In the genomic region with DNA sequence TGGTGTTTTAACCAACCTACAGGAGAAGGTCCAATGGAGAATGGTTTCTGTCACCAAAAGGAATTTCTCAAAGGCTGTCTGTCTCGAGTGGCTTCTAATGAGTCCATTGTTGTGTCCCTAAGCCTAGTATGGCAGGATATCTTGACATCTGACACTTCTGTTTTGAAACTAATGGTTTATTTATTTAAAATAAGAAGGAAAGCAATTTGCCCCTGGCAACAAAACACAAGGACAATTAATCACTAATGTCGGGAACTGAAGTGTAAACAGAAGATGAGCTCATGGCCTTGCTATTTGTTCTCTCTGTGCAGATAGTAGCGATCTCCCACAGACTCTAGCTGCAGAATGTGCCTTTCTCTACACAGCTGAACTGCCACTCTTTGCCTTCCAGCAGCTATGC, we compare ENCODE assay signal across 8 mouse cellular contexts. TPM values are rescaled to one million over a fixed set of nuclear protein-coding genes. Genes with fewer than 3 reads are reported as not detected.
DNase-seq lines count a peak whose midpoint lies in the region; ATAC-seq lines count a peak whose summit lies in the region.

No protein-coding gene starts in this region.

- peak overlapping the region; percentile 66; the same call in 1 of the 2 replicates for H3K27ac ChIP-seq in hindbrain, embryonic 12.5 days
- H3K27ac ChIP-seq in hindbrain, embryonic 10.5 days, result no peak overlapping the region
- peak overlapping the region; percentile 28 to 82 for H3K27ac ChIP-seq in heart, embryonic 14.5 days (replicated peaks in 1 of 2; ENCODE audit: control insufficient read depth in 1 of 2, insufficient read depth in 1 of 2, low read depth in 2 of 2, low read length in 2 of 2)
- H3K27ac ChIP-seq in lung, embryonic 15.5 days, result peak overlapping the region; percentile 34

- no peak overlapping the region for H3K9ac ChIP-seq in hindbrain, embryonic 12.5 days
- H3K9ac ChIP-seq in heart, embryonic 14.5 days (ENCODE audit: low read length), result no peak overlapping the region
- H3K9ac ChIP-seq in lung, embryonic 15.5 days, result no peak overlapping the region

- peak; percentile 64 for ATAC-seq in hindbrain, embryonic 12.5 days (ENCODE audit: low FRiP score)
- ATAC-seq in heart, embryonic 14.5 days (ENCODE audit: insufficient number of reproducible peaks, insufficient read depth, low FRiP score, low read depth), result no peak
- peak; percentile 85; the same call in 1 of the 2 replicates for ATAC-seq in lung, embryonic 15.5 days (ENCODE audit: borderline replicate concordance, extremely low read depth, low FRiP score, low TSS enrichment)
- ATAC-seq in inflammation-experienced regulatory T-cells, adult 6 months, result no peak
- ATAC-seq in cerebellum, adult (ENCODE audit: insufficient number of reproducible peaks, low FRiP score, low TSS enrichment), result no peak

- H3K4me3 ChIP-seq in hindbrain, embryonic 12.5 days, result no peak overlapping the region
- no peak overlapping the region for H3K4me3 ChIP-seq in hindbrain, embryonic 10.5 days
- no peak overlapping the region for H3K4me3 ChIP-seq in heart, embryonic 14.5 days (ENCODE audit: control insufficient read depth in 1 of 2, insufficient read depth in 1 of 2, low read depth in 1 of 2, low read length in 2 of 2)
- no peak overlapping the region for H3K4me3 ChIP-seq in lung, embryonic 15.5 days

- H3K27me3 ChIP-seq in hindbrain, embryonic 12.5 days, result no peaks in the 10 kb centered on the region; the same call in 1 of the 2 replicates
- peaks cover 52% of the 10 kb centered on the region for H3K27me3 ChIP-seq in hindbrain, embryonic 10.5 days (ENCODE audit: insufficient read depth, poor library complexity, severe bottlenecking)
- no peaks in the 10 kb centered on the region for H3K27me3 ChIP-seq in heart, embryonic 14.5 days (ENCODE audit: control insufficient read depth, insufficient read depth, low read length)
- no peaks in the 10 kb centered on the region for H3K27me3 ChIP-seq in lung, embryonic 15.5 days

- intact Hi-C loops in left cerebral cortex, postnatal 14 days (cut with DNase I), result no loop called here

- no peaks in the 10 kb centered on the region for H3K9me3 ChIP-seq in hindbrain, embryonic 12.5 days (replicated peaks)
- H3K9me3 ChIP-seq in hindbrain, embryonic 10.5 days, result no peaks in the 10 kb centered on the region
- no peaks in the 10 kb centered on the region for H3K9me3 ChIP-seq in heart, embryonic 14.5 days (ENCODE audit: control insufficient read depth, low read length)
- H3K9me3 ChIP-seq in lung, embryonic 15.5 days, result no peaks in the 10 kb centered on the region

- peaks cover 18% of the 10 kb centered on the region for H3K36me3 ChIP-seq in hindbrain, embryonic 12.5 days
- no peaks in the 10 kb centered on the region for H3K36me3 ChIP-seq in hindbrain, embryonic 10.5 days
- peaks cover 9% of the 10 kb centered on the region; the same call in 1 of the 2 replicates for H3K36me3 ChIP-seq in heart, embryonic 14.5 days (ENCODE audit: control insufficient read depth, insufficient read depth, low read length)
- no peaks in the 10 kb centered on the region for H3K36me3 ChIP-seq in lung, embryonic 15.5 days

- DNase-seq in hindbrain, embryonic 10.5 days (ENCODE audit: low spot score), result no peak
- peak; percentile 78 for DNase-seq in adipocyte (ENCODE audit: low spot score)
- no peak for DNase-seq in left cerebral cortex, postnatal 14 days (ENCODE audit: low spot score in 2 of 2)

- H3K4me1 ChIP-seq in hindbrain, embryonic 12.5 days, result peaks cover 22% of the 10 kb centered on the region
- peaks cover 31% of the 10 kb centered on the region for H3K4me1 ChIP-seq in hindbrain, embryonic 10.5 days (replicated peaks)
- H3K4me1 ChIP-seq in heart, embryonic 14.5 days (ENCODE audit: control insufficient read depth in 2 of 2, insufficient read depth in 2 of 2, low read length in 2 of 2), result peaks cover 21 to 61% of the 10 kb centered on the region in 2 experiments
- H3K4me1 ChIP-seq in lung, embryonic 15.5 days, result peaks cover 33% of the 10 kb centered on the region

- 7% methylated on average over 3 of the region's 3 CpGs for WGBS in hindbrain, embryonic 12.5 days
- 12% methylated on average over 3 of the region's 3 CpGs for WGBS in hindbrain, embryonic 10.5 days
- WGBS in heart, embryonic 14.5 days, result 16% methylated on average over 3 of the region's 3 CpGs
- 2% methylated on average over 3 of the region's 3 CpGs for WGBS in lung, embryonic 15.5 days

- no peak overlapping the region for H3K4me2 ChIP-seq in hindbrain, embryonic 12.5 days (replicated peaks)
- 0 out of 2 replicates have a peak overlapping the region, but pooled peaks have one; percentile 59 for H3K4me2 ChIP-seq in heart, embryonic 14.5 days (ENCODE audit: low read length)
- no peak overlapping the region for H3K4me2 ChIP-seq in lung, embryonic 15.5 days

RNA-seq across cellular contexts. Expression of gene Rtp4, which starts 22.7 kb away (rescaled TPM):
- polyA plus RNA-seq in hindbrain, embryonic 12.5 days (2016; fragmentation: Nextera tagmentation; extraction: Ambion mirVana), result 3.6 and 5.1 TPM in 2 replicates
- polyA plus RNA-seq in hindbrain, embryonic 10.5 days (2016; fragmentation: Nextera tagmentation; extraction: Ambion mirVana), result 1.2 and 1.5 TPM in 2 replicates
- 7.8 and 9.5 TPM in 2 replicates for polyA plus RNA-seq in heart, embryonic 14.5 days (2014; fragmentation: Nextera tagmentation; extraction: Ambion mirVana)
- 10.1 and 10.4 TPM in 2 replicates for polyA plus RNA-seq in lung, embryonic 15.5 days (2015; fragmentation: Nextera tagmentation; extraction: Ambion mirVana)
- polyA plus RNA-seq in inflammation-experienced regulatory T-cells, adult 6 months (2017; shearing (Covaris generic)), result 100 to 1,000 TPM in 2 of 3 experiments, 10 to 100 TPM in 1; 92.6 to 125 (median 114) TPM
- 1 to 10 TPM in 1 of 2 experiments, under 1 TPM in 1; 0.62 to 1.4 TPM for total RNA-seq in left cerebral cortex, postnatal 14 days (2021)

RNA-seq across cellular contexts. Expression of gene Masp1, which starts 23.2 kb away (rescaled TPM):
- polyA plus RNA-seq in hindbrain, embryonic 12.5 days (2016; fragmentation: Nextera tagmentation; extraction: Ambion mirVana), result 29.5 and 31.9 TPM in 2 replicates
- polyA plus RNA-seq in hindbrain, embryonic 10.5 days (2016; fragmentation: Nextera tagmentation; extraction: Ambion mirVana), result 6.2 and 19.2 TPM in 2 replicates
- polyA plus RNA-seq in heart, embryonic 14.5 days (2014; fragmentation: Nextera tagmentation; extraction: Ambion mirVana), result 17.2 and 18.0 TPM in 2 replicates
- 2.8 and 3.6 TPM in 2 replicates for polyA plus RNA-seq in lung, embryonic 15.5 days (2015; fragmentation: Nextera tagmentation; extraction: Ambion mirVana)
- polyA plus RNA-seq in inflammation-experienced regulatory T-cells, adult 6 months (2017; shearing (Covaris generic)), result not detected
- total RNA-seq in left cerebral cortex, postnatal 14 days (2021), result 10 to 100 TPM; 14.5 to 17.3 TPM

Comparison
In these comparisons a context has a peak if more than half of its experiments do, and no peak if none do; other contexts are left out.
1. ATAC-seq: peak in hindbrain, embryonic 12.5 days (single experiment) and lung, embryonic 15.5 days (single experiment); none in heart, embryonic 14.5 days (single experiment), inflammation-experienced regulatory T-cells, adult 6 months (single experiment) and cerebellum, adult (single experiment).